8 mouse cellular contexts compared by ENCODE assay signal in genomic region chr15:27325847-27326548, GRCm38 (mm10).
DNase-seq lines count a peak whose midpoint lies in the region; ATAC-seq and TF ChIP-seq lines count a peak whose summit lies in the region.

No protein-coding gene starts in this region.

- no peak overlapping the region for H3K27ac ChIP-seq in MEL (ENCODE audit: control insufficient read depth, low read depth, low read length)
- H3K27ac ChIP-seq in forebrain, embryonic 15.5 days (replicated peaks), result peak overlapping the region; percentile 23; the same call in 1 of the 2 replicates
- H3K27ac ChIP-seq in layer of hippocampus, adult 2 months, result peak overlapping the region; percentile 69
- no peak overlapping the region for H3K27ac ChIP-seq in lung, embryonic 15.5 days

- H3K9me3 ChIP-seq in MEL (replicated peaks; ENCODE audit: insufficient read depth, low read length), result no peaks in the 10 kb centered on the region
- H3K9me3 ChIP-seq in forebrain, embryonic 15.5 days, result no peaks in the 10 kb centered on the region
- H3K9me3 ChIP-seq in lung, embryonic 15.5 days, result no peaks in the 10 kb centered on the region

- no peaks in the 10 kb centered on the region for H3K4me1 ChIP-seq in MEL (ENCODE audit: control insufficient read depth in 1 of 2, insufficient read depth in 2 of 2, low read length in 2 of 2)
- H3K4me1 ChIP-seq in forebrain, embryonic 15.5 days, result peaks cover 7% of the 10 kb centered on the region
- no peaks in the 10 kb centered on the region for H3K4me1 ChIP-seq in lung, embryonic 15.5 days

- ATAC-seq in forebrain, embryonic 15.5 days (replicated peaks), result peak; percentile 95
- ATAC-seq in lung, embryonic 15.5 days (ENCODE audit: borderline replicate concordance, extremely low read depth, low FRiP score, low TSS enrichment), result peak; percentile 19; the same call in 1 of the 2 replicates

- no peaks in the 10 kb centered on the region for H3K36me3 ChIP-seq in MEL (ENCODE audit: control insufficient read depth in 1 of 2, insufficient read depth in 2 of 2, low read length in 2 of 2)
- H3K36me3 ChIP-seq in forebrain, embryonic 15.5 days, result no peaks in the 10 kb centered on the region
- no peaks in the 10 kb centered on the region for H3K36me3 ChIP-seq in lung, embryonic 15.5 days

- no peak for TF ChIP-seq POLR2A in MEL (IDR thresholded peaks at IDR 0.05; ENCODE audit: control insufficient read depth in 1 of 2, insufficient read depth in 1 of 2, low read depth in 1 of 2, low read length in 2 of 2, poor library complexity in 1 of 2)

- peak; percentile 62 for TF ChIP-seq RAD21 in MEL (IDR thresholded peaks at IDR 0.05; ENCODE audit: low read depth, low read length)

- peak overlapping the region; percentile 28; the same call in 1 of the 2 replicates for H3K4me2 ChIP-seq in forebrain, embryonic 15.5 days (replicated peaks)
- H3K4me2 ChIP-seq in lung, embryonic 15.5 days, result no peak overlapping the region

- WGBS in forebrain, embryonic 15.5 days, result 20% methylated on average over 15 of the region's 15 CpGs
- 25% methylated on average over 15 of the region's 15 CpGs for WGBS in lung, embryonic 15.5 days

- H3K79me2 ChIP-seq in MEL (ENCODE audit: control insufficient read depth, insufficient read depth, low read length, poor library complexity), result no peaks in the 10 kb centered on the region

- peak; percentile 52 for DNase-seq in MEL (ENCODE audit: low read depth, low spot score)
- peak; percentile 78 for DNase-seq in cerebellum, adult 11-12 months
- DNase-seq in heart, postnatal 4 days, result peak; percentile 71
- peak; percentile 77 to 81 for DNase-seq in layer of hippocampus, adult 2 months (ENCODE audit: low spot score in 2 of 2)
- DNase-seq in ovary, postnatal 10 days (ENCODE audit: low spot score), result peak; percentile 5
- DNase-seq in thymus, postnatal 36 days, result peak; percentile 27 to 33

- no peak overlapping the region for H3K4me3 ChIP-seq in MEL (ENCODE audit: control insufficient read depth in 1 of 2, insufficient read depth in 1 of 2, low read depth in 2 of 2, low read length in 2 of 2)
- no peak overlapping the region for H3K4me3 ChIP-seq in forebrain, embryonic 15.5 days
- peak overlapping the region; percentile 34 for H3K4me3 ChIP-seq in layer of hippocampus, adult 2 months
- no peak overlapping the region for H3K4me3 ChIP-seq in lung, embryonic 15.5 days

- H3K27me3 ChIP-seq in MEL (ENCODE audit: control insufficient read depth in 1 of 2, insufficient read depth in 2 of 2, low read length in 2 of 2), result no peaks in the 10 kb centered on the region
- H3K27me3 ChIP-seq in forebrain, embryonic 15.5 days, result no peaks in the 10 kb centered on the region
- no peaks in the 10 kb centered on the region for H3K27me3 ChIP-seq in lung, embryonic 15.5 days

- TF ChIP-seq EP300 in MEL (IDR thresholded peaks at IDR 0.05; ENCODE audit: low read depth in 1 of 2, low read length in 2 of 2), result no peak

- H3K9ac ChIP-seq in MEL (ENCODE audit: control insufficient read depth, low read depth, low read length, poor library complexity, severe bottlenecking), result no peak overlapping the region
- H3K9ac ChIP-seq in forebrain, embryonic 15.5 days (replicated peaks), result no peak overlapping the region
- no peak overlapping the region for H3K9ac ChIP-seq in lung, embryonic 15.5 days

- TF ChIP-seq CTCF in MEL (IDR thresholded peaks at IDR 0.05 in 2 of 3, conservative IDR thresholded peaks at IDR 0.05 in 1 of 3; ENCODE audit: control insufficient read depth in 1 of 3, insufficient read depth in 1 of 3, low read depth in 2 of 3, low read length in 3 of 3, poor library complexity in 1 of 3, severe bottlenecking in 1 of 3), result peak; percentile 70 to 79 (median 73)
- peak; percentile 95 for TF ChIP-seq CTCF in layer of hippocampus, adult 2 months (conservative IDR thresholded peaks at IDR 0.05)

TF ChIP-seq in MEL, 35 proteins besides CTCF, POLR2A, EP300 and RAD21:
- peak; percentile 57 for TF ChIP-seq ZC3H11A (IDR thresholded peaks at IDR 0.05; ENCODE audit: low read depth, low read length)
- peak; percentile 73 for TF ChIP-seq SMC3 (IDR thresholded peaks at IDR 0.05; ENCODE audit: low read depth, low read length)
- TF ChIP-seq SIN3A (IDR thresholded peaks at IDR 0.05; ENCODE audit: low read length), result 0 out of 2 replicates have a peak, but pooled peaks have one; percentile 20
- no peak; the same call in 1 of the 2 replicates for TF ChIP-seq BHLHE40 (IDR thresholded peaks at IDR 0.05; ENCODE audit: borderline replicate concordance, low read depth, low read length)
- TF ChIP-seq CHD1 (IDR thresholded peaks at IDR 0.05; ENCODE audit: low read depth, low read length), result no peak
- TF ChIP-seq MEF2A (IDR thresholded peaks at IDR 0.05; ENCODE audit: extremely low read depth, insufficient replicate concordance, low read depth, low read length, poor library complexity, severe bottlenecking), result no peak

Comparison
In these comparisons a context has a peak if more than half of its experiments do, and no peak if none do; other contexts are left out.
1. DNase-seq: peak in every context shown above with its lines; median percentile 79 in layer of hippocampus, adult 2 months; 78 in cerebellum, adult 11-12 months; 71 in heart, postnatal 4 days; 52 in MEL; 30 in thymus, postnatal 36 days; 5 in ovary, postnatal 10 days.
2. H3K27ac ChIP-seq: peak in forebrain, embryonic 15.5 days (single experiment) and layer of hippocampus, adult 2 months (single experiment); none in MEL (single experiment) and lung, embryonic 15.5 days (single experiment).